Mouse (Mus musculus) stomach, embryonic 15.5 days (tissue): ENCODE results near the gene St3gal6. TPM values are rescaled to one million over a fixed set of nuclear protein-coding genes. Genes with fewer than 3 reads are reported as not detected.

ENCODE experiments used
- ATAC-seq: fragments of 200-750 bp; cut with Nextera tagmentation; 2 replicates; pipeline ENCODE4 v1.8.0; 2017; ENCODE audit warnings: low read depth, moderate number of reproducible peaks, moderate TSS enrichment; ENCODE audit not compliant: insufficient read depth, low FRiP score
- H3K27ac ChIP-seq: fragments of 300-500 bp; sonication (generic); 2 replicates; pipeline ENCODE4 v1.5.1; 2015; ENCODE audit warnings: mild to moderate bottlenecking, inconsistent platforms
- H3K27me3 ChIP-seq: fragments of 300-500 bp; sonication (generic); replicated peaks from 2 replicates; pipeline ENCODE4 v1.6.1; 2015; ENCODE audit warnings: inconsistent platforms
- H3K36me3 ChIP-seq: fragments of 300-500 bp; sonication (generic); 2 replicates; pipeline ENCODE4 v1.6.1; 2015; ENCODE audit warnings: inconsistent platforms
- H3K4me1 ChIP-seq: fragments of 300-500 bp; sonication (generic); 2 replicates; pipeline ENCODE4 v1.6.1; 2015; ENCODE audit warnings: inconsistent platforms
- H3K4me2 ChIP-seq: fragments of 300-500 bp; sonication (generic); 2 replicates; pipeline ENCODE4 v1.6.1; 2015; ENCODE audit warnings: mild to moderate bottlenecking, inconsistent platforms
- H3K4me3 ChIP-seq: fragments of 300-500 bp; sonication (generic); replicated peaks from 2 replicates; pipeline ENCODE4 v1.5.1; 2015; ENCODE audit warnings: inconsistent platforms
- H3K9ac ChIP-seq: fragments of 300-500 bp; sonication (generic); 2 replicates; pipeline ENCODE4 v1.6.1; 2015; ENCODE audit warnings: inconsistent platforms
- H3K9me3 ChIP-seq: fragments of 300-500 bp; sonication (generic); 2 replicates; pipeline ENCODE4 v1.6.1; 2016; ENCODE audit warnings: inconsistent platforms
- WGBS: fragments of 180-500 bp; shearing (Covaris S2); methylation state at CpG from one replicate; pipeline ENCODE4 v1.1.7; 2015; 5-methylcytosine and 5-hydroxymethylcytosine counted together
- polyA plus RNA-seq: library from polyadenylated mRNA; unstranded; fragments of >200 nt; fragmentation: Nextera tagmentation; extraction: Ambion mirVana; gene quantifications from 2 replicates; pipeline ENCODE4 v1.2.1, GENCODE M21; 2015

The St3gal6 gene
- polyA plus RNA-seq, 1 experiment from 2014 or later, result 14.6 TPM

DNA sequence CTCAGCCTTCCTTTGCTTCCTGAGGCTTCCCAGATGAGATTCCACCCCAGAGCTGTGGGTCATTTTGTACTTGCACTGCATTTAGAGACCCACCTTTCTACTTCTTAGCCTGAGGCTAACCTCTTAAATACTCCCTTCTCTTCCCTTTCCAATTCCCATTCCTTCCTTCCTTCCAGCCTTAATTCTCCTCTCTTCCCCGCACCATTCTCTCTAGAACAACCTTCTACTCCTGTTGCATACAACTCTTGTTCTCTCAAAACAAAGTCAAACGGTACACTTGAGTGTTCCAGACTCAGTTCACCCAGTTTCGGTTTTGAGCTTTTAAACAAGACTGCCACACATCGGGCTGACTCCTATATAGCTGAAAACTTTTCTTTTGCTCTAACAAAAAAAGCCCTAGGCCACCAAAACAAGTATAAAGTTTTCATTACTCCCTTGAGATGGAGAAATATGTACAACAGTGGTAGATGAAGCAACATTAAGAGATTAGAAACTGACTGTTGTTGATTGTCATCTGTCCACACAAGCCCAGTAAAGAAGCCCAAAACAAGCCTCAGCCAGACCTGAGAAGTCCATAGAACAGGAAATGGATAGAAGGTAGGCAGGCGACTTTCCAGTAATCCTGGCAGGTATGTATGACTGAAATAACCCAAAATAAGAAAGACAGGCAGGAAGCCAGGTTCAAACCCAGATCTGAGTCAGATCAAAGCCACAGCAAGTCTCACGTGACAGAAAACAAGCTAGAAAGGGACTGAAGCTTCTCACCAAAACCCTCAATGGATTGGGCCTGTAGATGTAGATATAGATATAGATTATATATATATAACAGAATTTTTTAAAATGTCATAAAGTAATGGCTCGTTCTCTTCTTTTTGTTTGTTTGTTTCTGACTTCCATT lies 10.5 kb upstream of the St3gal6 start:
- Histone ChIP-seq H3K27ac (no peak overlapping the region), H3K4me1 (no peaks in the 10 kb centered on the region), H3K9ac (no peak overlapping the region), H3K36me3 (no peaks in the 10 kb centered on the region), H3K27me3 (no peaks in the 10 kb centered on the region), H3K9me3 (no peaks in the 10 kb centered on the region), H3K4me2 (no peak overlapping the region), H3K4me3 (no peak overlapping the region)
- 81% methylated on average over 7 of the region's 7 CpGs for WGBS
- no peak for ATAC-seq

DNA sequence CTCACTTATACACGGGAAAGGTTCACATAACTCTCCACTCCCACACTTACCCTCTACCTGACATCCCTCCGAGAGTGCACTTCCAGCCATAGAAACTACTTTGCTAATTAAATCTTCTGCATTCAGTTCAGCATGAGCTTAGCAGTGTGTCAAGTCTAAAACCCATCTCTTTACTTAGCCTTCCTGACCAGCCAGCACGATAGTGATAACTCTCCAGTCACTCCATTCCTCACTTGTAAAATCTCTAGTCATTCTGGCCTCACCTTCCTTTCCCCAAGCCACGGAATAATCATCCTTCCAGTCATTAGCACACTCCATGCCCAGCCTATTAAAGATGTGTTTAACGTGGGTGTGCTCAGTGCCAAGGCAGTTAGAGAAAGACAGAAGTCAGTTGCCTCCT lies 9.7 kb upstream of the St3gal6 start:
- H3K9ac ChIP-seq, result no peak overlapping the region
- H3K4me3 ChIP-seq, result no peak overlapping the region
- no peaks in the 10 kb centered on the region for H3K27me3 ChIP-seq
- no peak overlapping the region for H3K4me2 ChIP-seq
- no peaks in the 10 kb centered on the region for H3K36me3 ChIP-seq
- no peaks in the 10 kb centered on the region for H3K4me1 ChIP-seq
- 70% methylated on average over 5 of the region's 5 CpGs for WGBS
- H3K27ac ChIP-seq, result no peak overlapping the region
- ATAC-seq, result no peak
- H3K9me3 ChIP-seq, result no peaks in the 10 kb centered on the region

DNA sequence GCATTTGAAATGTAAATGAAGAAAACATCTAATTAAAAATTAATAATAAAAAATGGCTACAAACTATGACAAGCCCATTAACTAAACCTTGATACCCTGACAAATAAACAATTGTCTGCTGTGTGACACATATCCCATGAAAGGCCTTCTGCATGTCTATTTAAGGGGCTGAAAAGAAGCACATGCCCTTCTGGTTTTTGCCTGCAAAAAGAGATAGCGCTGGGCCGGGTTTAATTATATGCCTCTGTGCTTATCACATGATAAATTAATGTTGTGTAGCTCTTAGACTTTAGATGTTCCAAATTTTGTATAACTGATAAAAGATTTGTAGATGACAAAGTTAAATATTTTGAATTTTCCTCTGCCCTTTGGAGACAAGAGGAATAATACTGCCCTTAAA lies 9.2 kb upstream of the St3gal6 start:
- 78% methylated on average over 2 of the region's 2 CpGs for WGBS

DNA sequence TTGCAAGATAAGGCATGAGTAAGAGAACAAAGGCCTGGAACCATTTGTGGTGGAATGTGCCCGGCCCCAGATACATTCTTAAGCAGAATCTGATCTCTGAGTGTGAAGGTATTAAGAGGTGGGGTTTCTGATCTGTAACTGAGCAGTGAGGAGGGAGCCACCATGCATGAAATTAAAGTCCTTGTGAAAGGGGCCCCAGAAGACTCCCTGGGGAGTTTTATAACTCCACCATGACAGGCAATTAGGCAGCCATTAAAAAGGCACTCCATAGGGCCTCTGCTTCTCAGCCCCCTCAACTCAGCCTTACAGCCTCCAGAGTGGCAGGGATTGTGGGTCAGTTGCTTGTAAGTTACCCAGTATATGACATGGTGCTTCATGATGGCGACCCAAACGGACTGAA lies 8.5 kb upstream of the St3gal6 start:
- Histone ChIP-seq H3K4me2 (no peak overlapping the region), H3K9me3 (no peaks in the 10 kb centered on the region), H3K4me3 (no peak overlapping the region), H3K9ac (no peak overlapping the region), H3K27ac (no peak overlapping the region), H3K36me3 (no peaks in the 10 kb centered on the region), H3K4me1 (no peaks in the 10 kb centered on the region), H3K27me3 (no peaks in the 10 kb centered on the region)
- 79% methylated on average over 3 of the region's 3 CpGs for WGBS
- no peak for ATAC-seq

More for the DNA sequence above, 9.2 kb upstream of the St3gal6 start:
- no peak overlapping the region for H3K9ac ChIP-seq
- no peaks in the 10 kb centered on the region for H3K27me3 ChIP-seq
- ATAC-seq, result peak; percentile 43; the same call in 1 of the 2 replicates
- H3K4me2 ChIP-seq, result no peak overlapping the region
- H3K36me3 ChIP-seq, result no peaks in the 10 kb centered on the region
- H3K4me1 ChIP-seq, result no peaks in the 10 kb centered on the region
- no peak overlapping the region for H3K4me3 ChIP-seq
- H3K27ac ChIP-seq, result no peak overlapping the region
- no peaks in the 10 kb centered on the region for H3K9me3 ChIP-seq

DNA sequence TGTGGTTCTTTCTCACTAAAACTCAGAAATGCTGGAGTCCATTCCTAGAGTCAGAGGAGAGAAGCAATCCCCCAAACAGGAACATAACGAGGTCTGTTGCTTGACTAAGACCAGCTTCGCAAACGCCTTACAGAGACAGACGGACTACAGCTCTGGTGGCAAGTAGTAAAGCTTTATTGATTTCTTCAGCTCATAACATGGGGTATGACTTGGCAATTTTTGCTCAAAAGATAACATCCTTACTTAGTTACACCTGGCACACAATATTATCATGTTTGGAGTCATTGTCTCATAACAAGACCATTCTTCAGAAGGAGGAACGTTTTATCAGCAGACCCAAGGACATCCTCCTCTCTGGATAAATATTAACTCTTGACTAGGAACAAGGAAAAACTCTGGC lies 3.8 kb upstream of the St3gal6 start:
- WGBS, result 59% methylated on average over 5 of the region's 5 CpGs
- H3K27ac ChIP-seq, result no peak overlapping the region
- no peak for ATAC-seq
- no peak overlapping the region for H3K4me2 ChIP-seq
- no peak overlapping the region for H3K4me3 ChIP-seq
- H3K9ac ChIP-seq, result no peak overlapping the region
- no peaks in the 10 kb centered on the region for H3K27me3 ChIP-seq
- H3K4me1 ChIP-seq, result no peaks in the 10 kb centered on the region; the same call in 1 of the 2 replicates
- no peaks in the 10 kb centered on the region for H3K9me3 ChIP-seq
- H3K36me3 ChIP-seq, result no peaks in the 10 kb centered on the region

DNA sequence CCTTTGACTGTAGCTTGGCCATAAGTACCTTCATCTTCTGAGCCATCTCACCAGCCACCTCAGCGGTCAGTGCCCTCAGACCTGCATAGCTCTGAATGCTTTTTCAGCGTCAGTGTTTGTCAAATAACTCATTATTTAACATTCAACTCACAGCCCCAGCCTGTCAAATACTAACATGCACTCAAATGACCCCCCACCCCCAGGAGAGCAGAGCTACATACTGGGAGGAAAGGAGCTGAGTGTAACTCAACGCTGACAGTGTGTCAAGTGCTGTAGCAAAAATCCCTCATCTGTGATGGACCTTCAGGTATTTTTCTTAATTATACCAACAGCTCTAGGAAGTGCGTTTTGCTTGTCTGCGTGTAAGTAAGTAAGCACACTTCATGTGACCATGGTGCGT lies 2.7 kb upstream of the St3gal6 start:
- Histone ChIP-seq H3K9me3 (no peaks in the 10 kb centered on the region), H3K9ac (no peak overlapping the region), H3K27me3 (no peaks in the 10 kb centered on the region), H3K4me3 (no peak overlapping the region), H3K4me2 (no peak overlapping the region), H3K27ac (no peak overlapping the region), H3K36me3 (no peaks in the 10 kb centered on the region), H3K4me1 (no peaks in the 10 kb centered on the region; the same call in 1 of the 2 replicates)
- WGBS, result 80% methylated on average over 6 of the region's 6 CpGs
- ATAC-seq, result no peak

DNA sequence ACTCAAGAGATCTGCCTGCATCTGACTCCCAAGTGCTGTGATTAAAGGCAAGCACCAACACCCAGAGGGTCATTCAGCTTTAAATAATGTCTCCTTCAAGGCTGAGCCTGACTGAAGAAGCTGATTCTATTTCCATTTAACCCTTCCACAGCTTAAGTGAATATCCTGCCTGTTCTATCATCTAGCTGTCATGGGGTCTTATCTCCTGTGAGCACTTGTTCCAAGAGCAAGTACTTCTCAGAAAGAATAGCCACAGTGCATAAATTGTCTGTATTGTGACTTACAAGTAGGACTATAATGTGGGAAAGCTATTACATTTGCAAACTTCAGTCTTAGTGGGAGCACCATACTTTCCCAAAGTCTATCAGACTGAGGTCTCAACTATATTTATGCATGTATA lies 1.8 kb upstream of the St3gal6 start:
- Histone ChIP-seq H3K9ac (no peak overlapping the region), H3K4me2 (no peak overlapping the region), H3K36me3 (no peaks in the 10 kb centered on the region), H3K27ac (no peak overlapping the region), H3K9me3 (no peaks in the 10 kb centered on the region), H3K27me3 (no peaks in the 10 kb centered on the region), H3K4me3 (no peak overlapping the region), H3K4me1 (no peaks in the 10 kb centered on the region; the same call in 1 of the 2 replicates)
- no peak for ATAC-seq

DNA sequence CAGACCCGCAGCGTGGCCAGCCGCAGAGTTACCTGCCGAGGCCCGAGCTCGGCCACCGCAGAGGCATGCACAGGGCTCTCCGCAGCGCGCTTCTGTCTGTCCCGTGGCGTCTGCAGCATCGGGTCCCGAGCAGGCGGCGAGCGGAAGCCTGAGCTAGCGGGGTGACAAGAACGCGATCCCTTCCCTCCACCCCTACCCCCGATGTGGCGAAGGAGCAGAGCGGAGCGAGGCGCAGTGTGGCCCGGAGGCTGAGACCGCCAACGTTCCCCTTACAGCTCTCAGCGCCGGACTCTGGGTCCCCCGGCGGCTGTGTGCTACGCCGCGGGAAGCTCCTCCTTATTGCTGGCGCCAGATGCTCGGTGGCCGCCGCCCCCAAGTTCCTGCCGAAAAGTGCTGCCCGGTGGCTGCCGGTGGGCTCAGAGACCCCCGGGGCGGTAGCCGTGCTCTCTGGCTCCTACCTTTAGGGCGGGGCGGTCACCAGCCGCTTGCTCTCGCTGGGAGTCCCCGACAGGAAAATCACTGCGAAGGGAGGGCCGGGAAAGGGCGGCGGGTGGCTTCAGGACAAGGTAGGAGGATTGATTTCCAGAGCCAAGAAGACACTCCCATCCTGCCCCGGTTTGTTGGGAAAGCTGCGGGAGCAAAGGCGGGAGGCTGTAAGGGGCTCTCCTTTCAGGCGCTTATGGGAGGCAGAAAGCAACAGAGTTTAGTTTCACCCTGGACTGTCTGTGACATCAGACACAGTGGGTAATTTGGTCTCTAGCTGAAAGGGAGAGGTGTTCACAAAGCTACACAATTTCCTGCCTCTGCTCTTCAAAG lies 791 bp downstream of the St3gal6 start:
- Histone ChIP-seq H3K27me3 (no peaks in the 10 kb centered on the region), H3K9me3 (no peaks in the 10 kb centered on the region), H3K9ac (peak overlapping the region; percentile 57), H3K4me3 (peak overlapping the region; percentile 67), H3K36me3 (no peaks in the 10 kb centered on the region), H3K4me2 (peak overlapping the region; percentile 92), H3K4me1 (no peaks in the 10 kb centered on the region; the same call in 1 of the 2 replicates), H3K27ac (peak overlapping the region; percentile 69)
- peak; percentile 79 for ATAC-seq
- WGBS, result under 1% methylated on average over 57 of the region's 58 CpGs

DNA sequence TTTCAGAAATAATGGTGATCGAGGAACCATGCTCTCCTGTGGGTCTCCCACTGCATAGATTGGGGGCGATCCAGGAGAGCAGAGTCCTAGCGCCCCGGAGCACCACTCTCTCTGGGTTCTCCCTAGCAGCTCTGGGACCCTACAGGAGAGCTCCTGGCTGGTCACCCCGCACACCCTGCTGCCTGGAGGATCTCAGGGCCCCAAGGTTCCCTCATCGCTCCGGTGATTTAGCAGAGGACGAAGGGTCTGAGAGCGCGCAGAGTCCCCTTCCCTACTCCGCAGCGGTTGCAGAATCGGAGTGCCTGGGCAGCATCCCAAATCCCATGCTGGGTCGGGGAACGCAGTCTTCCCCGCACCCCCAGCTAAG lies 1.4 kb downstream of the St3gal6 start:
- H3K9me3 ChIP-seq, result no peaks in the 10 kb centered on the region
- H3K27ac ChIP-seq, result peak overlapping the region; percentile 69
- H3K27me3 ChIP-seq, result no peaks in the 10 kb centered on the region
- H3K4me1 ChIP-seq, result no peaks in the 10 kb centered on the region; the same call in 1 of the 2 replicates
- peak; percentile 54; the same call in 1 of the 2 replicates for ATAC-seq
- H3K4me3 ChIP-seq, result peak overlapping the region; percentile 67
- H3K4me2 ChIP-seq, result peak overlapping the region; percentile 92
- no peaks in the 10 kb centered on the region for H3K36me3 ChIP-seq
- under 1% methylated on average over 16 of the region's 16 CpGs for WGBS
- peak overlapping the region; percentile 57 for H3K9ac ChIP-seq

DNA sequence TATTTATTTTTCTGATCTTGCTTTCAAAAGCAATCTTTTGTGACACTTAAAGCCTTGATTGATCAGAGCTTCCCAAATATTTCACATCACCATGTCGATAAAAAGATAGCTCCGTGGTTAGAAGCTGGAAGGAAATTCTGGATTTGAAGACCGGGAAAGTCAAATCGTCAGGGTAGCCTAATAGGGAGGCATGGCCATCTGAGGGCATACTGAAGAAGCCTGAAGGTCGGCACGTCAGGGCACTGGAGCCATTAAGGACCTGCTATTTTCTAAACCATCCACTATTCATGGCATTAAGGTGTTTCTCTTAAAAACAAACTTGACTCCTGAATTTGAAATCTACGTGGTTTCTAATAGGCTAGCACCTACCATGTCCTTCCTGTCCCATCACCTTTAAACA lies 2.1 kb downstream of the St3gal6 start:
- H3K36me3 ChIP-seq, result no peaks in the 10 kb centered on the region
- H3K4me2 ChIP-seq, result peak overlapping the region; percentile 92
- no peak overlapping the region for H3K27ac ChIP-seq
- WGBS, result 44% methylated on average over 7 of the region's 7 CpGs
- no peaks in the 10 kb centered on the region for H3K9me3 ChIP-seq
- no peaks in the 10 kb centered on the region for H3K27me3 ChIP-seq
- H3K9ac ChIP-seq, result peak overlapping the region; percentile 1; the same call in 1 of the 2 replicates
- H3K4me3 ChIP-seq, result peak overlapping the region; percentile 67
- no peaks in the 10 kb centered on the region; the same call in 1 of the 2 replicates for H3K4me1 ChIP-seq
- no peak for ATAC-seq

DNA sequence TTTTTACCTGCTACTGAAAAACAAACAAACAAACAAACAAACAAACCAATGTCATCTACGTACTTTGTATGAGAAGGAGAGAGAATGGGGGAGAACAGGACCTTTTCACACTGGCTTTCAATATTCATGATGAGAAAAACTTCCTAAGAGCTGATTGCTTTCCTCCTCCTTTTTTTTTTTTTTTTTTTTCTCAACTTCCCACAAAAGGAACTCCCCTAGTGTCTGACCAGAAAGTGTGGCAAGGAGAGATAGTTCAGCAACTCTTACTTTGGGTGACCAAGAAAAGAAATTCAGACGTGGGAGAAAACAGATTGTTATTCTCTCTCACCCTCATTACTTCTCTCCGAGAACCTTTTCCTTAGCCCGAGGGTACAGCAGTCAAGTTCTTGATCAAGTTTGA lies 2.9 kb downstream of the St3gal6 start:
- Histone ChIP-seq H3K9me3 (no peaks in the 10 kb centered on the region), H3K9ac (no peak overlapping the region), H3K4me3 (no peak overlapping the region), H3K4me1 (no peaks in the 10 kb centered on the region; the same call in 1 of the 2 replicates), H3K36me3 (no peaks in the 10 kb centered on the region), H3K4me2 (no peak overlapping the region), H3K27me3 (no peaks in the 10 kb centered on the region), H3K27ac (no peak overlapping the region)
- no peak for ATAC-seq
- WGBS, result 84% methylated on average over 4 of the region's 4 CpGs

DNA sequence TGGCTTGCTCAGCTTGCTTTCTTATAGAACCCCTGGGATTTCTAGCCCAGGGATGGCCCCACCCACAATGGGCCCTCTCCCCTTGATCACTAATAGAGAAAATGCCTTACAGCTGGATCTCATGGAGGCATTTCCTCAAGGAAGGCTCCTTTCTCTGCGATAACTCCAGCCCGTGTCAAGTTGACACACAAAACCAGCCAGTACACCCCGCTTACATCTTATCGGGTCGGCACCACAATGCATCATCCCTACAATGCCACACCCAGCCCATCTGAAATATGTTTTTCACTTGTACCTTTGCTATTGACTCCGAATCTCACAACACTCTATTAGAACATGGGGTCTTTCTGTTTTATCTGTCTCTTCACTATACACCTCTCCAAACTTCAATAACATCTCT lies 3.6 kb downstream of the St3gal6 start:
- no peak overlapping the region for H3K27ac ChIP-seq
- no peak overlapping the region for H3K4me2 ChIP-seq
- no peak overlapping the region for H3K4me3 ChIP-seq

More for the DNA sequence above, 3.6 kb downstream of the St3gal6 start:
- 93% methylated on average over 6 of the region's 6 CpGs for WGBS
- no peaks in the 10 kb centered on the region for H3K36me3 ChIP-seq
- no peaks in the 10 kb centered on the region for H3K27me3 ChIP-seq
- no peak for ATAC-seq
- H3K9me3 ChIP-seq, result no peaks in the 10 kb centered on the region
- no peaks in the 10 kb centered on the region; the same call in 1 of the 2 replicates for H3K4me1 ChIP-seq
- no peak overlapping the region for H3K9ac ChIP-seq
